Mouse (Mus musculus) brain, embryonic 14.5 days (tissue): ENCODE measurements around the gene Phgr1.

Experiments used
- CTCF ChIP-seq: fragments of 200-500 bp; IDR thresholded peaks from 2 replicates; pipeline ENCODE4 v1.5.1; 2012; ENCODE audit warnings: inconsistent platforms, mild to moderate bottlenecking, moderate library complexity, borderline replicate concordance; ENCODE audit not compliant: insufficient read depth, insufficient read length; ENCODE audit errors: extremely low read depth
- POLR2A ChIP-seq: fragments of 200-500 bp; IDR thresholded peaks from 2 replicates; pipeline ENCODE4 v1.6.1; 2012; ENCODE audit warnings: mild to moderate bottlenecking, inconsistent platforms, borderline replicate concordance; ENCODE audit not compliant: poor library complexity, insufficient read depth, insufficient read length, severe bottlenecking; ENCODE audit errors: extremely low read depth

- TF ChIP-seq CTCF, result no peak
- no peak for TF ChIP-seq POLR2A
Measured at GRCm38 (mm10) chr2:118790221-118790550, 17.6 kb downstream of the Phgr1 start.
